Mouse (Mus musculus) hindbrain, embryonic 10.5 days (tissue): ENCODE results near the gene Ubtd2. TPM values are rescaled to one million over a fixed set of nuclear protein-coding genes. Genes with fewer than 3 reads are reported as not detected.

Experiments
- DNase-seq: peaks from one replicate; pipeline ENCODE4 v3.0.0-alpha.2; 2017; ENCODE audit warnings: low spot score
- H3K27ac ChIP-seq: fragments of 300-500 bp; sonication (generic); 2 replicates; pipeline ENCODE4 v1.5.1; 2016; ENCODE audit warnings: mild to moderate bottlenecking, moderate library complexity
- H3K27me3 ChIP-seq: fragments of 300-500 bp; sonication (generic); 2 replicates; pipeline ENCODE4 v1.6.1; 2016; ENCODE audit warnings: mild to moderate bottlenecking; ENCODE audit not compliant: poor library complexity, insufficient read depth, severe bottlenecking
- H3K36me3 ChIP-seq: fragments of 300-500 bp; sonication (generic); 2 replicates; pipeline ENCODE4 v1.6.1; 2016; ENCODE audit warnings: mild to moderate bottlenecking, moderate library complexity
- H3K4me1 ChIP-seq: fragments of 300-500 bp; sonication (generic); replicated peaks from 2 replicates; pipeline ENCODE4 v1.6.1; 2016; ENCODE audit warnings: mild to moderate bottlenecking
- H3K4me3 ChIP-seq: fragments of 300-500 bp; sonication (generic); 2 replicates; pipeline ENCODE4 v1.5.1; 2016; ENCODE audit warnings: mild to moderate bottlenecking, moderate library complexity
- H3K9me3 ChIP-seq: fragments of 300-500 bp; sonication (generic); 2 replicates; pipeline ENCODE4 v1.6.1; 2016; ENCODE audit warnings: mild to moderate bottlenecking, moderate library complexity
- WGBS: fragments of 180-500 bp; shearing (Covaris S2); methylation state at CpG from one replicate; pipeline ENCODE4 v1.1.7; 2016; 5-methylcytosine and 5-hydroxymethylcytosine counted together
- polyA plus RNA-seq: library from polyadenylated mRNA; unstranded; fragments of >200 nt; fragmentation: Nextera tagmentation; extraction: Ambion mirVana; gene quantifications from 2 replicates; pipeline ENCODE4 v1.2.1, GENCODE M21; 2016

Ubtd2 gene
- polyA plus RNA-seq, 1 experiment from 2014 or later = 55.6 TPM

DNA sequence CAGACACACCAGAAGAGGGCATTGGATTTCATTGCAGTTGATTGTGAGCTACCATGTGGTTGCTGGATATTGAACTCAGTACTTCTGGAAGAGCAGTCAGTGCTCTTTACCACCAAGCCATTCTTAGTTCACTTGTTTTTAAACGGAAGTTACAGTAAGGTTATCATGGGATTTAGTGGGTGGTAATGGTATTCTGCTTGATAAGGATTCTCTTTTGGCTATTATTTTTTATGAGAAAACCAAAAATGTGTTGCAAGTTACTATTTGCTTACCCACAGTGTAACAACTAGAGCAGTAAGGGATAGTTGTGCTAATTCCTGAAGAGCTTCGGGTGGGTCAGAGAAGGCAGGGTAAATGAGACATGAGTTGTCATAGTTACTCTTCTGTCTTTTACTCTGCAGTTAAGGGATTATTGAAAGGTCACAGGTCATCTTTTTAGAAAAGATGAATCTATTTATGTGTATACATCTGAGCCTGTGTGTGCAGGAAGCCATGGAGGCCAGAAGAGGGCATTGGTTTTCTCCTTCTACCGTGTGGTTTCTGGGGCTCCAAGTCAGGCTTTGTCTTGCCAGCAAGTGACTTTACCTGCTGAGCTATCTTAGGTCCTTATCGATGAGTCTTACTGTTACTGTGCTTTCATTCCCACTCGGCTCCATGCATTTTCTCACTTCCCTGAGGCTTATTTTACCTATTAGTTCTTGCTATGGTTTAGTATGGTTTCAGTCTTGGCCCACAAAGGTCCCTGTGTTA is 20.5 kb downstream of the Ubtd2 start:
- Histone ChIP-seq H3K9me3 (no peaks in the 10 kb centered on the region), H3K4me3 (no peak overlapping the region), H3K27ac (no peak overlapping the region), H3K27me3 (no peaks in the 10 kb centered on the region), H3K4me1 (no peaks in the 10 kb centered on the region), H3K36me3 (no peaks in the 10 kb centered on the region)
- no peak for DNase-seq
- 82% methylated on average over 5 of the region's 5 CpGs for WGBS

DNA sequence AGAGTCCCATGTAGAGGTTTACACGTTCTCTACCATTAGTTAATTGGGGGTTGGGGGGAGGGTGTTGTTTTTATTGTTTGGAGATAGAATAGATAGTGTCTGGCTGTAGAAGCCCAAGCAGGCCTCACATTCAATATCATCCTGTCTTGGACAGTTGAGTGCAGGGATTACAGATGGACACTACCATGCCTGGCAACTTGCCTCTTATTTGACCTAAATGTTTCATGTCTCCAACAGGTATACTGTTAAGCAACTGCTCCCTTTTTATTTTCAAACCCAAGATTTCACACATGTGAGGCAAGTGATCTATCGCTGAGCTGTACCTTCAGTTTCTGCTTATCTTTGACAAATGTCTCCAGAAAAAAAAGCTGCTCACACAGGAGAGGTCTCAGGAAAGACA is 26.4 kb downstream of the Ubtd2 start:
- WGBS = 86% methylated on average over 2 of the region's 2 CpGs

DNA sequence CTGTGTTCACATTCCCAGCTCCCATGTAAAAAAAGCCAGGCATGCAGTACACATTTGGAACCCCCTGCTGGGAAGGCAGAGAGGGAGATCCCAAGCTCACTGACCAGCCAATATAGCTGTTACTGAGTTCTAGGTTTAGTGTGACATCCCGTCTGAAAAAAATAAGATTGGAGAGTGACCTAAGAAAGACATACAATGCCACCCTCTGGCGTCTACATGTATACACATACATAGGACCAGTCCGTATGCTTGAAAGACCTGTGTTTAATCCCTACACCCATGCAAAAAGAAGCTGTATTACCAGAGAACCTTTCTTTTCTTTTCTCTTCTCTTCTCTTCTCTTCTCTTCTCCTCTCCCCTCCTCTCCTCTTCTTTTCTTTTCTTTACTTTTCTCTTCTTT is 30.1 kb downstream of the Ubtd2 start:
- Histone ChIP-seq H3K9me3 (no peaks in the 10 kb centered on the region), H3K36me3 (peaks cover 5% of the 10 kb centered on the region; the same call in 1 of the 2 replicates), H3K27ac (no peak overlapping the region), H3K4me1 (no peaks in the 10 kb centered on the region), H3K4me3 (no peak overlapping the region), H3K27me3 (no peaks in the 10 kb centered on the region)
- 69% methylated on average over 3 of the region's 3 CpGs for WGBS
- no peak for DNase-seq

More for the DNA sequence above, 26.4 kb downstream of the Ubtd2 start:
- no peaks in the 10 kb centered on the region for H3K27me3 ChIP-seq
- H3K27ac ChIP-seq = no peak overlapping the region
- no peak for DNase-seq
- no peak overlapping the region for H3K4me3 ChIP-seq
- no peaks in the 10 kb centered on the region for H3K4me1 ChIP-seq
- H3K9me3 ChIP-seq = no peaks in the 10 kb centered on the region
- no peaks in the 10 kb centered on the region for H3K36me3 ChIP-seq

DNA sequence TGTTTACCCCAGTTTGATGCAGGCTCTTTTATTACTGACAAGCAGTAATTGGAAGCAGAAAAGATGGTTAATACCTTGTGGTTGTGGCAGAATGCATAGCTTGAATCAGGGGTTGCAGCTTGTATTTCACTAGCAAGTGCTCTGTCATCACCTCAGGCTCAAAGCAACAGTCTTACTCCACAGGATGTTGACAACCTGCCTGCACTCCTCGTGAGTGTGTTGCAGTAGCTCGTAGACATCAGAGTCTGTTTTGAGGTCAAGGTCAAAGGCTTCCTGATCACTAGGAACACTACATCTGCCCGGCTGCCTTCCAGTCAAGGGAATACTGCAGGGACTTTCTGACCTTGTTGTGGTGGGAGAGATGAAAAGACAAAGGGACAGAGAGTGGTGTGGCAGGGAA is 31.5 kb downstream of the Ubtd2 start:
- no peaks in the 10 kb centered on the region for H3K9me3 ChIP-seq
- WGBS = 63% methylated on average over 3 of the region's 3 CpGs
- H3K4me1 ChIP-seq = no peaks in the 10 kb centered on the region
- no peaks in the 10 kb centered on the region for H3K27me3 ChIP-seq
- no peak overlapping the region for H3K4me3 ChIP-seq
- peaks cover 5% of the 10 kb centered on the region; the same call in 1 of the 2 replicates for H3K36me3 ChIP-seq
- DNase-seq = no peak
- H3K27ac ChIP-seq = no peak overlapping the region

DNA sequence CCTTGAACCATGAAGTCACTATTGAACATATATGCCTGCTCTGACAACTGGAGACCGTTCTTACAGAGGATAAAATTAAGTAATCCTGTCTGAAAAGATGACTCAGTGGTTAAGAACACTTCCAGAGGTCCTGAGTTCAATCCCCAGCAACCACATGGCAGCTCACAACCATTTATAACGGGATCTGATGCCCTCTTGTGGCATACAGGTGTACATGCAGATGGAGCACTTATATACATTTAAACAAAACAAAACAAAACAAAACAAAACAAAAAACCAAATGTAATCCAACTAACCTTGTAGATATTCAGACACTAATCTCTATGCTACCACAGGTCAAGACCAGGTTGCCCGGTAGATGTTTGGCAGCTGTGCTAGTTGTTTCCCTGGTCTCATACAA is 32.3 kb downstream of the Ubtd2 start:
- Histone ChIP-seq H3K9me3 (no peaks in the 10 kb centered on the region), H3K27me3 (no peaks in the 10 kb centered on the region), H3K4me1 (no peaks in the 10 kb centered on the region), H3K4me3 (no peak overlapping the region), H3K36me3 (peaks cover 5% of the 10 kb centered on the region; the same call in 1 of the 2 replicates), H3K27ac (no peak overlapping the region)
- DNase-seq = no peak
- 86% methylated on average over 3 of the region's 3 CpGs for WGBS

DNA sequence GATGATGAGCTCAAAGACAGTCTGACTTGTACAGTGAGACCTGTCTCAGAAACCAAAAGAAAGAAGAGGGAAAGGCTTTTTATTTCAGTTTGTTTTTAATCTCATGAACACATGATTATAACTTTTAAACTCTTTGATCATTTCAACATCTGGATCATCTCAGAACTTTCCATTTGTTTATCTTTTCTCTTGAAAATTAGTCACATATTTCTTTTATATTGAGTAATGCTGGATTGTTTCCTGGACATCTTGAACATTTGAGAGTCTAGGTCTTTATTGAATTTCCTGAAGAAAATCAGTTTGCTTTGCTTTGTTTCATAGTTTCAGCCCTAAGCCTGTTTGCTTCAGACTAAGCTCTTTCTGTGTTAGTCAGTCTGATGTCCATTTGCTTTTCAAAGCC is 33.2 kb downstream of the Ubtd2 start:
- H3K36me3 ChIP-seq = peaks cover 5% of the 10 kb centered on the region; the same call in 1 of the 2 replicates
- H3K27ac ChIP-seq = no peak overlapping the region
- H3K4me1 ChIP-seq = no peaks in the 10 kb centered on the region
- no peak for DNase-seq
- H3K27me3 ChIP-seq = no peaks in the 10 kb centered on the region
- no peak overlapping the region for H3K4me3 ChIP-seq
- no peaks in the 10 kb centered on the region for H3K9me3 ChIP-seq

DNA sequence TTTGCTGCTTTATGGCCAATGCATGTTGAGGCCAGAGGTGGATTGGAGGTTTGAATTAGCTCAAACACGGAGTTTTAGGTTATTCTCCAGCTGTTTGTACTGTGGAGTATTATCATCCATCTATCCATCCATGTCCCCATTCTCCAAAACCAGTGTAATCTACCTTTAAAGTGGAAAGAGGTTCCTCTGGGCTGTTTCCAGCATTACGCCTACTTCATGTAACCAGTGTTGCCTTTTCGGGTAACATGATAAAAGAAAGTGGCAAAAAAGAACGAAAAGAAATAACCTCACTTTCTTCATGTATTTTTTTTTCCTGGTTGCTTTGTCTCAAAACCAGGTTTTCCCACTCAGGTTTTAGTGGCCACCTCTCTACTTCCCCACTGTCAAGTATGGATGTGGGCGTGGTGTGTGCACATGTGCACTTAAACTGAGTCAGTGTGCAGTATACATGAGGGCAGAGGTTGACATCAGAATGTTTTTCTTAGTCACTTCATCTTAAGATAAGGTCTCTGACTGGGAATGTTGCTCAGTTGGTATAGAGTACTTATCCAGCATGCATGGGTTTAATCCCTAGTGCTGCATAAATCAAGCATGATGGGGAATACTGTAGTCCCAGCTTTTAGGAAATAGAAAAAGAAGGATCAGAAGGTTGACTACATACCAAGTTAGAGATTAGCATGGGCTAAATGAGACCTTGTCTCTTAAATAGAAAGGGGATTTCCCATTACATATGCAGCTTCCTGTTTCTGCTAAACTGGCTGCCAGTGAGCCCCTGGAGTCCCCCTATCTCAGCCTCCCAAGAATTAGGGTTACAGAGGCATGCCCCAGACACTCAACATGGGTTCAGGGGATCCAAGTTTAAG is 33.9 kb downstream of the Ubtd2 start:
- DNase-seq = no peak
- H3K27me3 ChIP-seq = no peaks in the 10 kb centered on the region
- WGBS = 92% methylated on average over 5 of the region's 5 CpGs
- no peak overlapping the region for H3K27ac ChIP-seq
- peaks cover 5% of the 10 kb centered on the region; the same call in 1 of the 2 replicates for H3K36me3 ChIP-seq
- no peak overlapping the region for H3K4me3 ChIP-seq
- no peaks in the 10 kb centered on the region for H3K4me1 ChIP-seq
- H3K9me3 ChIP-seq = no peaks in the 10 kb centered on the region

DNA sequence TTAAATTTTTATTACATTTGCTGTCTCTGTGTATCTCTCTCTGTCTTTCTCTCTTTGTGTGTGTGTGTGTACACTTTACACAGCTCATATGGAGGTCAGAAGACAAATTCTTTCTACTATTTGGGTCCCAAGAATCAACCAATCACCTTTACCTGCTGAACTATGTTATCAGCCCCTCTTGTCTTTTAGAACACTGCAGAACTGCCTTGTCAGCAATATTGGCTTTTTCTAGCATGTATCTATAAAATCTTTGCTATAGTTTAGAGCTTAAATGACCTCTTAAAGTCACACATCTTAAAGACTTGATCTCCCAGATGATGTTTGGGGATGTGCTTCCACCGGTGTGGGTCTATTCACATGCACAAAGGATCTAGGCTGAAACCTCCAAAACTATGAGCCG is 35.9 kb downstream of the Ubtd2 start:
- no peaks in the 10 kb centered on the region for H3K9me3 ChIP-seq
- DNase-seq = no peak
- H3K27me3 ChIP-seq = no peaks in the 10 kb centered on the region
- H3K4me3 ChIP-seq = no peak overlapping the region
- H3K4me1 ChIP-seq = no peaks in the 10 kb centered on the region
- H3K27ac ChIP-seq = no peak overlapping the region
- WGBS = 96% methylated on average over 2 of the region's 2 CpGs
- H3K36me3 ChIP-seq = peaks cover 5% of the 10 kb centered on the region; the same call in 1 of the 2 replicates

DNA sequence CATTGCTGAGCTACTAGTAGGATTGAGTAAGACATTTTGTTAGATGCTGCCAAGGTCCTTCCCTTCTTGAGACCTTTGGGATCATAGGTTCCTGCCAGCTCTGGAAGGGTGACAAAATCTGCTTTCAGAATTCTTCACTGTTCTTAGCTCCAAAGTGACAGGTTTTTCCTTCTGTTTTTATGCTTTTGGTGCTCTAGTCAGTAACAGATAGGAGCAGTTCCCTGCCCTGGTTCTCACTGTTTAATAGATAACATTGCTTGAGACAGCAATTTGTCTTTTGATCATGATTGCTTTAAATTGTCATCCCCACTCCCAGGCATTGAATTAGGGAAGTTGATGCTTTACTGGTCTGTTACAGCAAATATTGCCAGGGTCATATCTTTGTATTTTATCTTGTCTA is 38.1 kb downstream of the Ubtd2 start:
- Histone ChIP-seq H3K4me3 (no peak overlapping the region), H3K9me3 (no peaks in the 10 kb centered on the region), H3K27ac (no peak overlapping the region), H3K36me3 (no peaks in the 10 kb centered on the region), H3K27me3 (no peaks in the 10 kb centered on the region), H3K4me1 (no peaks in the 10 kb centered on the region)
- DNase-seq = no peak

DNA sequence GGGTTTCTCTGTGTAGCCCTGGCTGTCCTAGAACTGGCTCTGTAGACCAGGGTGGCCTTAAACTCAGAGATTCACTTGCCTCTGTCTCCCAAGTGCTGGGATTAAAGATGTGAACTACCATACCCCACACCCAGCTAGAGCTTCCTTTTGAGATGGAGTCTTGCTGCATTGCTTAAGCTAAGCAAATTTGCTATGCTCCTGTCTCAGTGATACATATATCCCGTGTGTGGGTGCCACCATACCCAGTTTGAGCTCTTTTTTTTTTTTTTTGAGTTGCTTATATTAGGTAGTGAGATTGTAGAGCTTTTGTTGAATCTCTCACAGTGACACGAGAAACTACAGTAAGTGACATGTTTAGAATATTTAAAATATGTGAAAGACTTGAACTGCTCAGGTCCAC is 40.1 kb downstream of the Ubtd2 start:
- Histone ChIP-seq H3K27me3 (no peaks in the 10 kb centered on the region), H3K4me1 (no peaks in the 10 kb centered on the region), H3K9me3 (no peaks in the 10 kb centered on the region), H3K27ac (no peak overlapping the region), H3K36me3 (peaks cover 12% of the 10 kb centered on the region), H3K4me3 (no peak overlapping the region)
- 92% methylated on average over 2 of the region's 2 CpGs for WGBS
- no peak for DNase-seq

DNA sequence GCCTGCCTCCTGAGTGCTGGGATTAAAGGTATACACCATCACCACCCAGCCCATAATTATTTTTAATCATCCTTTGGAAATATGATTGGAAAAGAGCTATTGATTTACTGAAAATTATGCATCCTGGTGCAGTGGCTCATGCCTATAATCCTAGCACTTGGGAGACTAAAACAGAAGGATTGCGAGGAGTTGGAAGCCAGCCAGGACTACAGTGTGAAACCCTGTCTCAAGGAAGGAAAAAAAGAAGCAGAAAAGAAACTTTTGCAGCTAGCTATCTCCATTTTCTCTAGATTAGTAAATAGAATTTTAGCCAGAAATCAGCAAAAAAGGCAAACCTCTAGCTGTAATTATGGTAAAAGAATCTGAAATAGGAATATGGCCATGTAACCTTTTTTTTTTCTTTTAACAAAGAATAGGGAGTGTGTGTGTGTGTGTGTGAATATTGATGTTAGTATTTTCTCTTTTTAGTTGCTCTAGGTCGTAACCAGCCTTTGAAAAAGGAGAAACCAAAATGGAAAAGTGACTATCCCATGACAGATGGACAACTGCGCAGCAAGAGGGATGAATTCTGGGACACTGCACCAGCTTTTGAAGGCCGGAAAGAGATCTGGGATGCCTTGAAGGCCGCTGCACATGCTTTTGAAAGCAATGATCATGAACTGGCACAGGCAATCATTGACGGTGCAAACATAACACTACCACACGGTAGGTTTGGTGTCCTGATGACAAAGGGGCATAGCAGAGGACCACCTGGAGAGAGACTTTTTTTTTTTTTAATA is 43.8 kb downstream of the Ubtd2 start:
- WGBS = 92% methylated on average over 7 of the region's 7 CpGs
- Histone ChIP-seq H3K4me3 (no peak overlapping the region), H3K27ac (no peak overlapping the region), H3K36me3 (peaks cover 45% of the 10 kb centered on the region), H3K27me3 (no peaks in the 10 kb centered on the region), H3K4me1 (no peaks in the 10 kb centered on the region), H3K9me3 (no peaks in the 10 kb centered on the region)
- DNase-seq = no peak

DNA sequence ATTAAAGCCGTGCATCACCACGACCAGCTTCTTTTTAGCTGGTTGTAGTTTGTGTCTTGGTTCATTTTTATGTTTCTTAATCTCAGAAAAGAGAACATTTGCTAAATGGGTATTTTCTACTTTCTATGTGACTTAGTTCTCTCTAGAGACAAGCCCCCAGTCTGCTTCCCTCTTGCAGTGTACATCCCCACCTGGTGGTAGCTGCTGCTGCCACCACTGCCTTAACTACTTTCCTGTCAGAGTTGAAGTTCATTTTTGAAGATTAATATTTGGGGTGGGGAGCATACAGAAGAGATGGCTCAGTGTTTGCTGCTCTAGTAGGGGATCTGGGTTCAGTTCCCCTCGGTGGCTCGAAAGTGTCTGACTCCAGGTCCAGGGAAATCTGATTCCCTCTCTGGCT is 44.8 kb downstream of the Ubtd2 start:
- 95% methylated on average over 4 of the region's 4 CpGs for WGBS
- DNase-seq = no peak
- H3K4me1 ChIP-seq = no peaks in the 10 kb centered on the region
- no peaks in the 10 kb centered on the region for H3K27me3 ChIP-seq
- no peak overlapping the region for H3K27ac ChIP-seq
- no peak overlapping the region for H3K4me3 ChIP-seq
- no peaks in the 10 kb centered on the region for H3K9me3 ChIP-seq
- peaks cover 46% of the 10 kb centered on the region for H3K36me3 ChIP-seq

DNA sequence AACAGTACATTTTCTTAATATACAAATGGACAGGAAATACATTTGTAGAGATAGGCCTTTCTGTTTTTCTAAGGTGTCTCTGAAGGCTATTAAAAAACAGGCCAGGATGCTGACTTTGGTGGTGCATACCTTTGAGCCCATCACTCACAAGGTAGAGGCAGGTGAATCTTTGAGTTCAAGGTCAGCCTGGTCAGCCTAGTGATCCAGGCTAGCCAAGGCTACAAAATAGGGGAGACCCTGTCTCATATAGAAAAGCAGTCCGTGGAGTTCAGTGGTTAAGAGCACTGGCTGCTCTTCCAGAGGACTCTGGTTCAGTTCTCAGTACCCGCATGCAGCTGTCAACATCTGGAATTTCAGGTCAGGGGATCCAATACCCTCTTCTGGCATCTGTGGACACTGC is 48.5 kb downstream of the Ubtd2 start:
- no peaks in the 10 kb centered on the region for H3K27me3 ChIP-seq
- no peak for DNase-seq
- H3K27ac ChIP-seq = no peak overlapping the region
- 0 out of 2 replicates have a peak, but pooled peaks cover 3% of the 10 kb centered on the region for H3K4me1 ChIP-seq
- 94% methylated on average over 2 of the region's 2 CpGs for WGBS
- H3K4me3 ChIP-seq = no peak overlapping the region
- no peaks in the 10 kb centered on the region for H3K9me3 ChIP-seq
- peaks cover 48% of the 10 kb centered on the region for H3K36me3 ChIP-seq
